Mouse (Mus musculus) intestine, postnatal 0 days (tissue): ENCODE results near the gene Ubash3b. TPM values are rescaled to one million over a fixed set of nuclear protein-coding genes. Genes with fewer than 3 reads are reported as not detected.

Source experiments
- ATAC-seq: fragments of 200-750 bp; cut with Nextera tagmentation; 2 replicates; pipeline ENCODE4 v1.8.0; 2017; ENCODE audit warnings: mild to moderate bottlenecking, moderate TSS enrichment, moderate library complexity
- H3K27ac ChIP-seq: fragments of 300-500 bp; sonication (generic); 2 replicates; pipeline ENCODE4 v1.5.1; 2014; ENCODE audit warnings: mild to moderate bottlenecking, low read depth, low read length, moderate library complexity
- H3K27me3 ChIP-seq: fragments of 300-500 bp; sonication (generic); replicated peaks from 2 replicates; pipeline ENCODE4 v1.6.1; 2014; ENCODE audit warnings: low read length, mixed read lengths; ENCODE audit not compliant: control insufficient read depth, insufficient read depth
- H3K36me3 ChIP-seq: fragments of 300-500 bp; sonication (generic); 2 replicates; pipeline ENCODE4 v1.6.1; 2014; ENCODE audit warnings: mild to moderate bottlenecking, moderate library complexity; ENCODE audit not compliant: control insufficient read depth, insufficient read depth
- H3K4me1 ChIP-seq: fragments of 300-500 bp; sonication (generic); replicated peaks from 2 replicates; pipeline ENCODE4 v1.6.1; 2014; ENCODE audit warnings: antibody characterized with exemption, low read length, mixed read lengths; ENCODE audit not compliant: control insufficient read depth, insufficient read depth
- H3K4me2 ChIP-seq: fragments of 300-500 bp; sonication (generic); replicated peaks from 2 replicates; pipeline ENCODE4 v1.6.1; 2014; ENCODE audit warnings: low read depth, mild to moderate bottlenecking, moderate library complexity
- H3K4me3 ChIP-seq: fragments of 300-500 bp; sonication (generic); 2 replicates; pipeline ENCODE4 v1.5.1; 2014; ENCODE audit warnings: low read depth, low read length
- H3K9ac ChIP-seq: fragments of 300-500 bp; sonication (generic); 2 replicates; pipeline ENCODE4 v1.6.1; 2014; ENCODE audit warnings: mild to moderate bottlenecking, low read depth, low read length
- H3K9me3 ChIP-seq: fragments of 300-500 bp; sonication (generic); 2 replicates; pipeline ENCODE4 v1.6.1; 2016; ENCODE audit warnings: mixed run types; ENCODE audit not compliant: control insufficient read depth
- CTCF ChIP-seq: sonication (generic); IDR thresholded peaks from 2 replicates; pipeline ENCODE4 v1.5.1; 2016; ENCODE audit warnings: low read depth, mild to moderate bottlenecking, control low read depth, antibody characterized with exemption, moderate library complexity
- WGBS: fragments of 180-500 bp; shearing (Covaris S2); extraction: QIAGEN DNeasy Blood & Tissue Kit; methylation state at CpG from one replicate; pipeline ENCODE4 v1.1.7; 2014; 5-methylcytosine and 5-hydroxymethylcytosine counted together
- polyA plus RNA-seq: library from polyadenylated mRNA; unstranded; fragments of >200 nt; fragmentation: Nextera tagmentation; extraction: Ambion mirVana; gene quantifications from 2 replicates; pipeline ENCODE4 v1.2.1, GENCODE M21; 2015

Ubash3b gene
- polyA plus RNA-seq, 1 experiment from 2014 or later, result 6.3 TPM

DNA sequence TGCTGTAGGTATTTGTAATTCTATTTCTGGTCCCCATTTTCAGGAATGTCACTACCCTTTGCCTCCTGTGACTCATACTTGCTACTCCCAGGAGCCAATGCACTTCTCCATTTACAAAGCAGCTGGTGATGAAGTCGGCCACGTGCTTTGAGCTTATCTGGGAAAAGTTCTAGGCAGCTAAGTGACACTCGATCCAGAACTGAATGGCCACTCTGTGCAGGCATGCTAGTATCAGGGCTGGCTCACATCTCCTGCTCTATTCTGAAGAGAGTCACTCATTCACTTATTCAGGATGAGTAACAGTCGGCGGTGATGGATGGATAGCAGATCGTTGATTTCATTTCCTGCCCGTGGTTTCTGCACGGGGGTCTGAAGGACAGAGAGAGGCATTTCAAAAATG, 8.5 kb upstream of the Ubash3b start:
- no peaks in the 10 kb centered on the region for H3K27me3 ChIP-seq
- no peaks in the 10 kb centered on the region for H3K9me3 ChIP-seq
- H3K9ac ChIP-seq, result no peak overlapping the region
- no peak overlapping the region for H3K4me2 ChIP-seq
- 30% methylated on average over 8 of the region's 8 CpGs for WGBS
- no peak overlapping the region for H3K27ac ChIP-seq
- no peak for ATAC-seq
- H3K36me3 ChIP-seq, result no peaks in the 10 kb centered on the region
- H3K4me3 ChIP-seq, result no peak overlapping the region
- TF ChIP-seq CTCF, result no peak
- H3K4me1 ChIP-seq, result no peaks in the 10 kb centered on the region

DNA sequence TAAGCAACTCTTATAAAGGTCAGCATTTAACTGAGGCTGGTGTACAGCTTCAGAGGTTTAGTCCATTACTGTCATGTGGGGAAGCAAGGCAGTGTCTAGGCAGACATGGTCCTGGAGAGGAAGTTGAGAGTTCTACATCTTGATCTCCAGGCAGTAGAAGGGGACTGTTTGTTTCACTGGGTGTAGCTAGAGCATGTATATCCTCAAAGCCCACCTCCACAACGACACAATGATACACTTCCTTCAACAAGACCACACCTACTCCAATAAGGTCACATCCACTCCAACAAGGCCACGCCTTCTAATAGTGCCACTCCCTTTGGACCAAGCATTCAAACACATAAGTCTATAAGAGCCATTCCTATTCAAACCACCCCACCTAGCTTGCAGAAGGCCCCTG, 7.2 kb upstream of the Ubash3b start:
- no peak for ATAC-seq
- Histone ChIP-seq H3K9me3 (no peaks in the 10 kb centered on the region), H3K4me3 (no peak overlapping the region), H3K9ac (no peak overlapping the region), H3K4me1 (no peaks in the 10 kb centered on the region), H3K4me2 (no peak overlapping the region), H3K27me3 (no peaks in the 10 kb centered on the region), H3K36me3 (no peaks in the 10 kb centered on the region), H3K27ac (no peak overlapping the region)
- WGBS, result 65% methylated on average over 2 of the region's 2 CpGs
- TF ChIP-seq CTCF, result no peak

DNA sequence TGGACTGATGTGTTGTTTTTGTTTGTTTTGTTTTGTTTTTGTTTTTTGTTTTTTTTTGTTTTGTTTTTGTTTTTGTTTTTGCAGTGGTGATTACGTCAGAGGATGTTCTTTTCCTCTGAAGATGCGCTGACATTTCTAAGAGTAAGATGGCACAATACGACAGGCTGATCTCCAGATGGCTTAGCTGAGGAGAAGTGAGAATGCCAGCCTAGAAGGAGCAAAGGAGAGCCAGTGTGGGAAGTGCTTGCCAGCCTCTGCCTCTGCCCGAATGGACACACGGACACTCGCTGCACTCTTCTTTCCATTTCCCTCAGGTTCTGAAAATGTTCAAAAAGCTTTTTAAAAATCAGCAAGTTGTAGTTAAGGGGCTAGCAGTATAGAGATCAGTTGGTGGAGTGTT, 6.7 kb upstream of the Ubash3b start:
- 94% methylated on average over 6 of the region's 6 CpGs for WGBS
- TF ChIP-seq CTCF, result no peak
- H3K27me3 ChIP-seq, result no peaks in the 10 kb centered on the region

DNA sequence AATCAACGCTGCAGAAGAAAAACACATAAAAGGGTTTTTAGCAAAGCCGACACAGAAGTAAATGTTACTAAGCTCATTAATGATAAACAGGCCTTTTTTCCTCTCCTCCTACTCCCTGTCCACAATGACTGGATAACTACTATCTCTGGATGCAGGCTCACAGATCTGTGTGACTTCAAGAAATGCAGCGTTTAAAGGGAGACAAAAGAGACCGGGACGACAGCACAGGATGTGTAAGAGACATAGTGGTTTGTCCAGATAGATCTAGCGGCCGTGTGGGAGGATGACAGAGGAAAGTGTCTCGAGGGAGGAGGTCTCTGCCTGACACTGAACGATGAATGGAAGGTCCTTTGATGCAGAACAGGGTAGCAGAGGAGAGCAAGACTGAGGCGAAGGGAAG, 5.4 kb upstream of the Ubash3b start:
- no peak for ATAC-seq
- no peaks in the 10 kb centered on the region for H3K9me3 ChIP-seq
- H3K9ac ChIP-seq, result no peak overlapping the region
- H3K4me3 ChIP-seq, result no peak overlapping the region
- no peak overlapping the region for H3K27ac ChIP-seq
- no peak for TF ChIP-seq CTCF
- no peak overlapping the region for H3K4me2 ChIP-seq
- no peaks in the 10 kb centered on the region for H3K27me3 ChIP-seq
- H3K4me1 ChIP-seq, result no peaks in the 10 kb centered on the region
- no peaks in the 10 kb centered on the region for H3K36me3 ChIP-seq
- 51% methylated on average over 10 of the region's 10 CpGs for WGBS

More for the DNA sequence above, 6.7 kb upstream of the Ubash3b start:
- H3K36me3 ChIP-seq, result no peaks in the 10 kb centered on the region
- H3K4me2 ChIP-seq, result no peak overlapping the region
- no peaks in the 10 kb centered on the region for H3K4me1 ChIP-seq
- no peak overlapping the region for H3K4me3 ChIP-seq
- no peaks in the 10 kb centered on the region for H3K9me3 ChIP-seq
- H3K27ac ChIP-seq, result no peak overlapping the region
- no peak overlapping the region for H3K9ac ChIP-seq
- no peak for ATAC-seq

DNA sequence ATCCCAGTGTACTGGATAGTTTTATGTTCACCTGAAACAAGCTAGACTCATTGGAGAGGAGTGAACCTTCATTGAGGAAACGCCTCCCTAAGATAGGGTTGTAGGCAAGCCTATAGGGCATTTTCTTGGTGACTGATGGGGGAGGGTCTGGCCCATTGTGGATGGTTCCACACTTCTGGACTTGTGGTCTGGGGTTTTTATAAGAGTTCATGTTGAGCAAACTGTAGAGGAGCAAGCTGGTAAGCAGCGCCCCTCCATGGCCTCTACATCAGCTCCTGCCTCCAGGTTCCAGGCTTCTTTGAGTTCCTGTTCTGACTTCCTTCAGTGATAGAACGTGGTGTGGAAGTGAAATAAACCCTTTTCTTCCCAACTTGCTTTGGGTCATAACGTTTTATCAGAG, 866 bp upstream of the Ubash3b start:
- Histone ChIP-seq H3K4me2 (no peak overlapping the region), H3K4me1 (peaks cover 6% of the 10 kb centered on the region; the same call in 1 of the 2 replicates), H3K27ac (no peak overlapping the region), H3K36me3 (no peaks in the 10 kb centered on the region), H3K9me3 (no peaks in the 10 kb centered on the region), H3K4me3 (no peak overlapping the region), H3K27me3 (no peaks in the 10 kb centered on the region), H3K9ac (no peak overlapping the region)
- WGBS, result 72% methylated on average over 4 of the region's 4 CpGs
- no peak for ATAC-seq
- 0 out of 2 replicates have a peak, but pooled peaks have one; percentile 11 for TF ChIP-seq CTCF

DNA sequence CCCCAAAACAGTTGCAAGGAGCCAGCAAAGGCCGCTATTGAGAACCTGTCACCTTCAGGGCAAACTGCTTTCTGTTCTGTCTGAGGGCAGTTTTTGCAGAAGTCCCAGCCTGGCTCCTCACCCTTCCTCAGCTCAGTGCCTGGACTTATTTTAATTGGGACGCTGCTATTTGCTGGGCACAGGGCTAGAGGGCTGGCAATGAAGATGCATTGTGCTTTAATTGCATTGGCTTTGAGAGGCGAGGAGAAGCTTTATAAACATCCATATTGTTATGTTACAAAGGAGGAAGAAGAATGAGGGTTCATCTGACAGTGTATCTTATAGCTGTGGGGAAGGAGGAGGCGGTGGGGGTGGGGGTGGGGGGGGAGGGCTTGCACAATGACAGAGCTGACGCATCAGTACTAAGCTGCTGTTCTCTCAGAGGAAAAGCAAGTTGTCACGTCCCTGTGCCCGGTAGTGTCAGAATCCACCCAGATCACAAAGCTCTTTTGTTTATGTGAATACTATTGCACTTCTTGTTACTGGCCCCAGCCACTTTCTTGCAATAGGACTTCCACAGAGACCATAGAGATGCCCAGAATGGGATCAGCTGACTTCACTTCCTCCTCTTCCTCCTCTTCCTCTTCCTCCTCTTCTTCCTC, 841 bp downstream of the Ubash3b start:
- TF ChIP-seq CTCF, result no peak
- Histone ChIP-seq H3K36me3 (no peaks in the 10 kb centered on the region), H3K27ac (peak overlapping the region; percentile 64), H3K4me3 (no peak overlapping the region), H3K9me3 (no peaks in the 10 kb centered on the region), H3K27me3 (no peaks in the 10 kb centered on the region; the same call in 1 of the 2 replicates), H3K4me1 (peaks cover 6% of the 10 kb centered on the region; the same call in 1 of the 2 replicates), H3K4me2 (peak overlapping the region; percentile 24; the same call in 1 of the 2 replicates), H3K9ac (no peak overlapping the region)
- 47% methylated on average over 6 of the region's 7 CpGs for WGBS
- ATAC-seq, result no peak
